Mouse (Mus musculus) kidney, postnatal 0 days (tissue): ENCODE measurements around the gene Gata3. TPM values are rescaled to one million over a fixed set of nuclear protein-coding genes. Genes with fewer than 3 reads are reported as not detected.

Experiments used
- ATAC-seq: fragments of 200-750 bp; cut with Nextera tagmentation; replicated peaks from 2 replicates; pipeline ENCODE4 v1.8.0; 2017; ENCODE audit warnings: low read depth, moderate number of reproducible peaks, moderate TSS enrichment, moderate library complexity; ENCODE audit not compliant: low FRiP score
- DNase-seq: peaks from one replicate; pipeline ENCODE4 v3.0.0-alpha.2; 2016; ENCODE audit warnings: low spot score
- H3K27ac ChIP-seq: fragments of 300-500 bp; sonication (generic); 2 replicates; pipeline ENCODE4 v1.5.1; 2014; ENCODE audit warnings: mild to moderate bottlenecking
- H3K27me3 ChIP-seq: fragments of 300-500 bp; sonication (generic); 2 replicates; pipeline ENCODE4 v1.6.1; 2014; ENCODE audit warnings: low read length, mixed read lengths; ENCODE audit not compliant: insufficient read depth
- H3K36me3 ChIP-seq: fragments of 300-500 bp; sonication (generic); 2 replicates; pipeline ENCODE4 v1.6.1; 2014; ENCODE audit warnings: low read length, mixed read lengths; ENCODE audit not compliant: insufficient read depth
- H3K4me1 ChIP-seq: fragments of 300-500 bp; sonication (generic); replicated peaks from 2 replicates; pipeline ENCODE4 v1.6.1; 2014; ENCODE audit warnings: antibody characterized with exemption, low read length, mixed read lengths; ENCODE audit not compliant: insufficient read depth
- H3K4me2 ChIP-seq: fragments of 300-500 bp; sonication (generic); 2 replicates; pipeline ENCODE4 v1.6.1; 2014; ENCODE audit warnings: mild to moderate bottlenecking, low read length, moderate library complexity, mixed read lengths
- H3K4me3 ChIP-seq: fragments of 300-500 bp; sonication (generic); replicated peaks from 2 replicates; pipeline ENCODE4 v1.5.1; 2014; ENCODE audit warnings: low read depth, low read length
- H3K9ac ChIP-seq: fragments of 300-500 bp; sonication (generic); 2 replicates; pipeline ENCODE4 v1.6.1; 2014; ENCODE audit warnings: low read depth, low read length
- H3K9me3 ChIP-seq: fragments of 300-500 bp; sonication (generic); replicated peaks from 2 replicates; pipeline ENCODE4 v1.6.1; 2016; ENCODE audit warnings: low read length, inconsistent platforms, mixed read lengths
- CTCF ChIP-seq: IDR thresholded peaks from 2 replicates; pipeline ENCODE4 v1.5.1; 2016; ENCODE audit warnings: antibody characterized with exemption, low read depth, mild to moderate bottlenecking, moderate library complexity
- WGBS: fragments of 180-500 bp; shearing (Covaris S2); extraction: QIAGEN DNeasy Blood & Tissue Kit; methylation state at CpG from one replicate; pipeline ENCODE4 v1.1.7; 2014; 5-methylcytosine and 5-hydroxymethylcytosine counted together
- polyA plus RNA-seq: library from polyadenylated mRNA; unstranded; fragments of >200 nt; fragmentation: Nextera tagmentation; extraction: Ambion mirVana; gene quantifications from 2 replicates; pipeline ENCODE4 v1.2.1, GENCODE M21; 2015

Gene Gata3
- polyA plus RNA-seq, 1 experiment from 2014 or later, result 95.1 TPM

DNA sequence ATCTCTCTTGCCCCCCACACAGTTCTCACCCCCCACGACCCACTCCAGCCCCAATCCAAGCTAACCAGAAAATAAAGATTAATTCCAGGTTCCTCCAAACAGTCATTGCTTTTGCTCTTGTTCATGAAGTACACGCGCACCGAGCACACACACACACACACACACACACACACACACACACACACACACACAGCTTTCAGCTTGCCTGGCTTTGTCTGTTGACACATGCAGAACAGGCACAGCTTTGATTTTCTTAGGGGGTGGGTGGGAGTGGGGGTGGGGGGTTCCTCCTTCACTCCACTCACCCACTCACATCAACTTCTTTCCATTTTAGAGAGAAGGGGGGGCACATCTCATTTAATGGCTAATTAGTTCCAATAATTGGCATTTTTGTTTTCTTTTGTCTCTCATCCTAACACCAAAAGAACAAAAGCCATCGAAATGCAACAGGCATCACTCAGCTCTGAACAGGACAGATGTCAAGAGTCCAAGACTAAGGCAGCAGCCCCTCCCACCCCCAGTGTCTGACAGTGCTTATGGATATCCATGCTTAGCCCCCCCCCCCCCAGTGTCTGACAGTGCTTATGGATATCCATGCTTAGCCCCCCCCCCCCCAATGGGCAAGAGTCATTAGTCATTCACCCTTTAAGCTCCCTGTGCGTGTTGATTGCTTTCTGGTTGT is 3.6 kb upstream of the Gata3 start:
- WGBS, result 8% methylated on average over 6 of the region's 6 CpGs
- no peak for ATAC-seq

DNA sequence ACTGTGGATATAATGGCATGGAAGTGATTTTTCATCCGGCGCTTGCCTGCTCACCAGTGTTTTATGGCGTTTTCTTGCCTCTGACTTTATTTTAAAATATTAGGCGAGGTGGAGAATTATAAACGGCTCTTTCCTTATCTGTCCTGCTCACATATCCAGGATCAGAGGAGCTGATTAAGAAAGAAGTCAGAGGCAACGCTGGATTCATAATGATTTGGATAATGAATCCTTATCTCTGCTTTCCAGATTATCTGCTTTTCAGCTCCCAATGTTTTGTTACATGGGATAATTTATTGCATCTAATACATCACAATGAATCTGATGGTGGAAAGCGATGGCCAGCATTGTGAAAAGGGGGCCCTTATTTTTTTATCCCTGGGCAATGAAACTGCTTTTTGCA is 2.7 kb upstream of the Gata3 start:
- WGBS, result 5% methylated on average over 7 of the region's 7 CpGs
- Histone ChIP-seq H3K9ac (no peak overlapping the region), H3K4me2 (no peak overlapping the region), H3K9me3 (no peaks in the 10 kb centered on the region), H3K36me3 (no peaks in the 10 kb centered on the region), H3K27me3 (peaks cover 83% of the 10 kb centered on the region), H3K27ac (no peak overlapping the region), H3K4me1 (peaks cover 4% of the 10 kb centered on the region; the same call in 1 of the 2 replicates), H3K4me3 (no peak overlapping the region)
- TF ChIP-seq CTCF, result no peak
- DNase-seq, result no peak
- no peak for ATAC-seq

More for the DNA sequence above, 3.6 kb upstream of the Gata3 start:
- H3K9ac ChIP-seq, result no peak overlapping the region
- H3K27me3 ChIP-seq, result peaks cover 83% of the 10 kb centered on the region
- no peak for DNase-seq
- no peak overlapping the region for H3K27ac ChIP-seq
- peaks cover 4% of the 10 kb centered on the region; the same call in 1 of the 2 replicates for H3K4me1 ChIP-seq
- H3K4me3 ChIP-seq, result no peak overlapping the region
- H3K4me2 ChIP-seq, result no peak overlapping the region
- H3K36me3 ChIP-seq, result no peaks in the 10 kb centered on the region
- no peak for TF ChIP-seq CTCF
- no peaks in the 10 kb centered on the region for H3K9me3 ChIP-seq

DNA sequence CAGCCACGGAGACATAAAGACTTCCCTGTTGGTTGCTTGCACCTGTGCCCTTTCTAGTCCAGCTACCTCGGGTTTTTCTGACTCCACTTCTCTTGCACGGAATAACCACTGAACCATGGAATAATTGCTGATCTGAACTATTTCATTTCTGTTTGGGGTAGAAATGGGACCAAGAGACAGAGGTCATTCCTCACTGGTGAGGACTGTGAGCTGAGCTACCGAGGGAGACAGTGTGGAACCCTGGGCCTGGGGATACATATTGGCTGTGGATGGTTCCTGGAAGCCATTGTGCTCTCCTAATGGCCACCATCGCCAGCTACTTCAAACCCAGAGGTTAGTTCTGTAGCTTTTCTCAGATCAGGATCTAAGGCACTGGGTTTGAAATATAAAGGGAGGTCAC is 1.1 kb upstream of the Gata3 start:
- H3K36me3 ChIP-seq, result no peaks in the 10 kb centered on the region
- DNase-seq, result no peak
- H3K27me3 ChIP-seq, result peaks cover 83% of the 10 kb centered on the region
- H3K9ac ChIP-seq, result no peak overlapping the region
- no peak for ATAC-seq
- no peaks in the 10 kb centered on the region for H3K9me3 ChIP-seq
- no peak overlapping the region for H3K27ac ChIP-seq
- no peak overlapping the region for H3K4me2 ChIP-seq
- H3K4me3 ChIP-seq, result no peak overlapping the region
- TF ChIP-seq CTCF, result no peak
- H3K4me1 ChIP-seq, result no peaks in the 10 kb centered on the region
- WGBS, result 5% methylated on average over 5 of the region's 5 CpGs

DNA sequence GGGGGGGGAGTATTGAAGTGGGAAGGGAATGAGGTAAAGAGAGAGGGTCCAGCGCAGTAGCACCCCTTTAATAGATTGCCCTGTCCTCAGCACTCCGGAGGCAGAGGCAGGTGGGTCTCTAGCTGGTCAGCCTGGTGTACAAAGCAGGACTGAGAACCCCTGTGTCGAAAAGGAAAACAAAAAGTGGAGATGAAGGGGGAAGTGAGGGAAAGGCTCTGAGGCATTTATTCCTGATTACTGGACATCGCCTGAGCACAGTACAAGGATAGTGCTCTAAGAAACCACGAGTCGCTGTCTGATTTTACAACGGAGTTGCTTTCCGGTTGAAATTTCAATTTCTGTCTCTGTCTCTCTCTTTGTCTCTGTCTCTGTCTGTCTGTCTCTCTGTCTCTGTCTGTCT is 417 bp upstream of the Gata3 start:
- Histone ChIP-seq H3K36me3 (no peaks in the 10 kb centered on the region), H3K4me2 (peak overlapping the region; percentile 39; the same call in 1 of the 2 replicates), H3K27ac (peak overlapping the region; percentile 68), H3K9ac (no peak overlapping the region), H3K27me3 (peaks cover 84% of the 10 kb centered on the region), H3K4me1 (no peaks in the 10 kb centered on the region), H3K9me3 (no peaks in the 10 kb centered on the region), H3K4me3 (peak overlapping the region; percentile 25)
- ATAC-seq (no peak), DNase-seq (no peak)
- TF ChIP-seq CTCF, result no peak
- WGBS, result 6% methylated on average over 8 of the region's 8 CpGs

DNA sequence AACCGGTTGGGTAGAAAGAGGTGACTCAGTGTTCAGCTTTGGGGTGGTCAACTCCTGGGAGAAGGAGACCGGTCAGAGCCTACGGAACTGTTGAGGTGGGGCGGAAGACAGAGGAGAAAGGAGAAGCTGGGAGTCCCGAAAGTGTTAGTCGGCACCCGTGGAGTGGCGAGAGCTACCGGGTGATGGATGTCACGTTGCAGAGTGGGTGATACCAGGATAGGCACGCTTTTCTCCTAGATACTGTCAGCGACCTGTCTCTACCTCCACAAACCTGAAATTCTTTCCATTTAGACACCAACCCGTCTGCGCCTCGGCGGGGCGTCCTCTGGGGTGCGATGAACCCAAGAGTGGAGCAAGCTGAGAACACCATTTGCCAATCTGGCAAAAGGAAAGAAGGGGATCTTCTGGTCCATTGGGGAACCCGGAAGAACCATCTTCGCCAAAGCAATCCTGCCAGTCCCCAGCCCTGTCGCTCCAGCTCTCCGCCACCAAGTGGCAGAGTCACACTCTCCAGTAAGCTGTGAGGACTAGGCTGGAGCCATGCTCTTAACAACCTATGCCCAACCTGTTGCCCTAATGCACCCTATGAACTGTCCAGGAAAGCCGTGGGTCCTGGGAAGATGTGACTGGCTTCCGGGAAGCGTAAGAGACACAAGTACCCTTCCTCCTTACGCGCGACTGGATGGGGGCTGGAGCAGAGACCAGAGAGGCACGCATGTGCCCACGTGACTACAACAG is 752 bp downstream of the Gata3 start, which contains the start of gene 9230102O04Rik:
Gene 9230102O04Rik (minus strand): TSS at position 628 of the 738 bp plus-strand sequence.
- H3K9me3 ChIP-seq, result no peaks in the 10 kb centered on the region
- ATAC-seq (peak; percentile 86), DNase-seq (peak; percentile 63)
- H3K4me2 ChIP-seq, result peak within 1 kb of the TSS; percentile 39
- H3K9ac ChIP-seq, result peak within 1 kb of the TSS; percentile 43
- peak within 1 kb of the TSS; percentile 25 for H3K4me3 ChIP-seq
- peak; percentile 68 for TF ChIP-seq CTCF
- no peaks in the 10 kb centered on the region for H3K4me1 ChIP-seq
- H3K27ac ChIP-seq, result peak within 1 kb of the TSS; percentile 68
- no peaks in the 10 kb centered on the region for H3K36me3 ChIP-seq
- peaks cover 84% of the 10 kb centered on the region for H3K27me3 ChIP-seq
- 2% methylated on average over 30 of the region's 30 CpGs for WGBS

DNA sequence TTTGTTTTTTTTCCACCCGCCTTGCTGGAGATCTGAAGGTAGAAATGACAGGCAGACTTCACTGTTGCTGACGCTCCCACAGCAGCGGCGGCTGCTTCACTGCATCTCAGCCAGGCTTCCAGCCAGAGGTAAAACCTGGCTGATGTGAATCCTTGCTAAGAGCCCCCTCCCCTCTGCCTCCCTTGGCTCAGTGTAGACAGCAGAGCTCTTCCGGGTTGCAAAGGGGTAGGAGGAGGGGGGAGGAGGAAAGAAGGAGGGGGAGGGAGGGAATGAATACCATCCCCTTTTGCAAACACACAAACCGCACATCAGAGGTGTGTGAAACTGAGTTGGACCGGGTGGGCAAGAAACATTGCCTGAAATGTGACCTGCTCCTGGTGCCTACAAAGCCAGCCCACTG is 2.2 kb downstream of the Gata3 start:
- no peaks in the 10 kb centered on the region for H3K36me3 ChIP-seq
- ATAC-seq (peak; percentile 46; the same call in 1 of the 2 replicates), DNase-seq (no peak)
- H3K9ac ChIP-seq, result peak overlapping the region; percentile 53
- WGBS, result under 1% methylated on average over 7 of the region's 7 CpGs
- no peak for TF ChIP-seq CTCF
- H3K4me3 ChIP-seq, result peak overlapping the region; percentile 57
- H3K27me3 ChIP-seq, result peaks cover 70% of the 10 kb centered on the region
- H3K9me3 ChIP-seq, result no peaks in the 10 kb centered on the region
- H3K27ac ChIP-seq, result peak overlapping the region; percentile 3
- peaks cover 3% of the 10 kb centered on the region; the same call in 1 of the 2 replicates for H3K4me1 ChIP-seq
- H3K4me2 ChIP-seq, result peak overlapping the region; percentile 91
